Mouse (Mus musculus): ENCODE measurements around the gene Ces1d.

Gene Ces1d

GRCm38 (mm10) chr8:93131233-93131980 is 66.2 kb downstream of the Ces1d start, which contains the start of gene Ces1c:
Gene Ces1c, minus strand, starts transcription at chr8:93131283.
- DNase-seq = no peak

GRCm38 (mm10) chr8:93126476-93126875 is 71.2 kb downstream of the Ces1d start:
- no peak for DNase-seq

GRCm38 (mm10) chr8:93122005-93122404 is 75.6 kb downstream of the Ces1d start:
- no peak for DNase-seq
